Mouse (Mus musculus): Measurements from ENCODE around the gene Tbc1d5. TPM values are rescaled to one million over a fixed set of nuclear protein-coding genes. Genes with fewer than 3 reads are reported as not detected.

Gene Tbc1d5
- polyA plus RNA-seq, 1 experiment from 2014 or later, result 11.8 TPM

- DNase-seq (ENCODE audit: low spot score), result no peak
- WGBS, result 46% methylated on average over 5 of the region's 5 CpGs
- no peaks in the 10 kb centered on the region for H3K9me3 ChIP-seq
- no peaks in the 10 kb centered on the region for H3K36me3 ChIP-seq (replicated peaks)
- H3K4me3 ChIP-seq, result no peak overlapping the region
- H3K4me1 ChIP-seq, result 0 out of 2 replicates have a peak, but pooled peaks cover 4% of the 10 kb centered on the region
- H3K27me3 ChIP-seq (replicated peaks; ENCODE audit: low read depth, poor library complexity, severe bottlenecking), result no peaks in the 10 kb centered on the region
- no peak overlapping the region for H3K27ac ChIP-seq (replicated peaks)
These were observed 418.1 kb downstream of the Tbc1d5 start for GRCm38 (mm10) chr17:50761082-50761481.

GRCm38 (mm10) chr17:50753356-50754138 lies 425.6 kb downstream of the Tbc1d5 start:
- no peak for DNase-seq (ENCODE audit: low spot score)
- H3K4me1 ChIP-seq, result peaks cover 5% of the 10 kb centered on the region
- no peaks in the 10 kb centered on the region for H3K36me3 ChIP-seq (replicated peaks)
- H3K27me3 ChIP-seq (replicated peaks; ENCODE audit: low read depth, poor library complexity, severe bottlenecking), result no peaks in the 10 kb centered on the region
- H3K27ac ChIP-seq (replicated peaks), result no peak overlapping the region
- 86% methylated on average over 9 of the region's 9 CpGs for WGBS
- no peaks in the 10 kb centered on the region for H3K9me3 ChIP-seq
- H3K4me3 ChIP-seq, result no peak overlapping the region

GRCm38 (mm10) chr17:50752753-50753152 lies 426.4 kb downstream of the Tbc1d5 start:
- Histone ChIP-seq H3K9me3 (no peaks in the 10 kb centered on the region), H3K4me3 (no peak overlapping the region), H3K27ac (replicated peaks) (no peak overlapping the region), H3K4me1 (peaks cover 5% of the 10 kb centered on the region), H3K36me3 (replicated peaks) (no peaks in the 10 kb centered on the region), H3K27me3 (replicated peaks; ENCODE audit: low read depth, poor library complexity, severe bottlenecking) (no peaks in the 10 kb centered on the region)
- DNase-seq (ENCODE audit: low spot score), result no peak
- 90% methylated on average over 3 of the region's 3 CpGs for WGBS

GRCm38 (mm10) chr17:50751911-50752310 lies 427.2 kb downstream of the Tbc1d5 start:
- Histone ChIP-seq H3K36me3 (replicated peaks) (no peaks in the 10 kb centered on the region), H3K9me3 (no peaks in the 10 kb centered on the region), H3K4me3 (no peak overlapping the region), H3K27me3 (replicated peaks; ENCODE audit: low read depth, poor library complexity, severe bottlenecking) (no peaks in the 10 kb centered on the region), H3K4me1 (peaks cover 5% of the 10 kb centered on the region), H3K27ac (replicated peaks) (no peak overlapping the region)
- WGBS, result 88% methylated on average over 3 of the region's 3 CpGs
- DNase-seq (ENCODE audit: low spot score), result no peak

GRCm38 (mm10) chr17:50750874-50751273 lies 428.3 kb downstream of the Tbc1d5 start:
- no peak for DNase-seq (ENCODE audit: low spot score)
- Histone ChIP-seq H3K27me3 (replicated peaks; ENCODE audit: low read depth, poor library complexity, severe bottlenecking) (no peaks in the 10 kb centered on the region), H3K9me3 (no peaks in the 10 kb centered on the region), H3K27ac (replicated peaks) (peak overlapping the region; percentile 14; the same call in 1 of the 2 replicates), H3K4me1 (peaks cover 5% of the 10 kb centered on the region), H3K36me3 (replicated peaks) (no peaks in the 10 kb centered on the region), H3K4me3 (no peak overlapping the region)
- 34% methylated on average over 2 of the region's 2 CpGs for WGBS

- no peaks in the 10 kb centered on the region for H3K27me3 ChIP-seq (replicated peaks; ENCODE audit: low read depth, poor library complexity, severe bottlenecking)
- WGBS, result 88% methylated on average over 6 of the region's 6 CpGs
These were observed 437.8 kb downstream of the Tbc1d5 start for GRCm38 (mm10) chr17:50741386-50741785.

GRCm38 (mm10) chr17:50740804-50741203 lies 438.3 kb downstream of the Tbc1d5 start:
- Histone ChIP-seq H3K4me3 (no peak overlapping the region), H3K4me1 (peaks cover 4% of the 10 kb centered on the region), H3K9me3 (no peaks in the 10 kb centered on the region), H3K27ac (replicated peaks) (no peak overlapping the region), H3K27me3 (replicated peaks; ENCODE audit: low read depth, poor library complexity, severe bottlenecking) (no peaks in the 10 kb centered on the region), H3K36me3 (replicated peaks) (0 out of 2 replicates have a peak, but pooled peaks cover 2% of the 10 kb centered on the region)
- no peak for DNase-seq (ENCODE audit: low spot score)
- WGBS, result 94% methylated on average over 1 of the region's 1 CpGs

More at GRCm38 (mm10) chr17:50741386-50741785, 437.8 kb downstream of the Tbc1d5 start:
- no peaks in the 10 kb centered on the region for H3K9me3 ChIP-seq
- no peak overlapping the region for H3K27ac ChIP-seq (replicated peaks)
- H3K36me3 ChIP-seq (replicated peaks), result no peaks in the 10 kb centered on the region
- H3K4me1 ChIP-seq, result no peaks in the 10 kb centered on the region
- no peak for DNase-seq (ENCODE audit: low spot score)
- H3K4me3 ChIP-seq, result no peak overlapping the region

GRCm38 (mm10) chr17:50738476-50738875 lies 440.7 kb downstream of the Tbc1d5 start:
- DNase-seq (ENCODE audit: low spot score), result no peak
- 80% methylated on average over 2 of the region's 2 CpGs for WGBS
- H3K27me3 ChIP-seq (replicated peaks; ENCODE audit: low read depth, poor library complexity, severe bottlenecking), result no peaks in the 10 kb centered on the region

GRCm38 (mm10) chr17:50737068-50737467 lies 442.1 kb downstream of the Tbc1d5 start:
- Histone ChIP-seq H3K27me3 (replicated peaks; ENCODE audit: low read depth, poor library complexity, severe bottlenecking) (no peaks in the 10 kb centered on the region), H3K27ac (replicated peaks) (no peak overlapping the region), H3K9me3 (no peaks in the 10 kb centered on the region), H3K4me3 (no peak overlapping the region), H3K4me1 (peaks cover 10% of the 10 kb centered on the region), H3K36me3 (replicated peaks) (peaks cover 4% of the 10 kb centered on the region; the same call in 1 of the 2 replicates)
- WGBS, result 64% methylated on average over 2 of the region's 2 CpGs
- DNase-seq (ENCODE audit: low spot score), result no peak

More at GRCm38 (mm10) chr17:50738476-50738875, 440.7 kb downstream of the Tbc1d5 start:
- H3K36me3 ChIP-seq (replicated peaks), result peaks cover 4% of the 10 kb centered on the region; the same call in 1 of the 2 replicates
- H3K9me3 ChIP-seq, result no peaks in the 10 kb centered on the region
- H3K4me1 ChIP-seq, result peaks cover 10% of the 10 kb centered on the region
- H3K4me3 ChIP-seq, result no peak overlapping the region
- H3K27ac ChIP-seq (replicated peaks), result no peak overlapping the region

GRCm38 (mm10) chr17:50735955-50736533 lies 443.1 kb downstream of the Tbc1d5 start:
- H3K36me3 ChIP-seq (replicated peaks), result peaks cover 4% of the 10 kb centered on the region; the same call in 1 of the 2 replicates
- DNase-seq (ENCODE audit: low spot score), result no peak
- no peak overlapping the region for H3K4me3 ChIP-seq
- 81% methylated on average over 8 of the region's 8 CpGs for WGBS
- H3K4me1 ChIP-seq, result peaks cover 10% of the 10 kb centered on the region
- H3K27ac ChIP-seq (replicated peaks), result peak overlapping the region; percentile 24; the same call in 1 of the 2 replicates
- no peaks in the 10 kb centered on the region for H3K27me3 ChIP-seq (replicated peaks; ENCODE audit: low read depth, poor library complexity, severe bottlenecking)
- no peaks in the 10 kb centered on the region for H3K9me3 ChIP-seq

GRCm38 (mm10) chr17:50735382-50735954 lies 443.7 kb downstream of the Tbc1d5 start:
- Histone ChIP-seq H3K27ac (replicated peaks) (peak overlapping the region; percentile 24; the same call in 1 of the 2 replicates), H3K27me3 (replicated peaks; ENCODE audit: low read depth, poor library complexity, severe bottlenecking) (no peaks in the 10 kb centered on the region), H3K4me3 (no peak overlapping the region), H3K36me3 (replicated peaks) (peaks cover 4% of the 10 kb centered on the region; the same call in 1 of the 2 replicates), H3K4me1 (peaks cover 10% of the 10 kb centered on the region), H3K9me3 (no peaks in the 10 kb centered on the region)
- 78% methylated on average over 4 of the region's 4 CpGs for whole genome bisulfite sequencing
- DNase-seq (ENCODE audit: low spot score), result no peak

- Histone ChIP-seq H3K4me3 (no peak overlapping the region), H3K27ac (replicated peaks) (no peak overlapping the region), H3K4me1 (peaks cover 10% of the 10 kb centered on the region), H3K9me3 (no peaks in the 10 kb centered on the region), H3K27me3 (replicated peaks; ENCODE audit: low read depth, poor library complexity, severe bottlenecking) (no peaks in the 10 kb centered on the region), H3K36me3 (replicated peaks) (peaks cover 4% of the 10 kb centered on the region; the same call in 1 of the 2 replicates)
- 89% methylated on average over 6 of the region's 6 CpGs for WGBS
- no peak for DNase-seq (ENCODE audit: low spot score)
These were observed 444.4 kb downstream of the Tbc1d5 start for GRCm38 (mm10) chr17:50734781-50735180.

All from embryonic facial prominence, embryonic 10.5 days (tissue).